Mouse (Mus musculus): ENCODE measurements at regions not wholly inside any gene's neighbourhood (a gene's known extent, or its start where the extent isn't known, plus 50 kb on each side); places are given as distances from the start of the nearest gene placed in this dataset.

GRCm38 (mm10) chr11:28692263-28693194, 108.4 kb upstream of the Ccdc85a start:
- H3K9ac ChIP-seq (replicated peaks): no peak overlapping the region
- no peak for DNase-seq (ENCODE audit: low read depth in 3 of 3, low spot score in 3 of 3)
- TF ChIP-seq EP300 (IDR thresholded peaks at IDR 0.05; ENCODE audit: low read depth) (no peak), CTCF (IDR thresholded peaks at IDR 0.05; ENCODE audit: low read depth) (no peak)
- H3K36me3 ChIP-seq (replicated peaks; ENCODE audit: control insufficient read depth, insufficient read depth, low read depth): no peaks in the 10 kb centered on the region
- no peak overlapping the region for H3K4me2 ChIP-seq (ENCODE audit: low read depth)
- no peak for ATAC-seq (ENCODE audit: insufficient read depth)
- peaks cover 0 to 7% of the 10 kb centered on the region in 2 experiments; a peak in 2 of 4 replicates for H3K4me1 ChIP-seq (replicated peaks; ENCODE audit: control insufficient read depth in 2 of 2, insufficient read depth in 2 of 2, low read length in 1 of 2)
- H3K27ac ChIP-seq: no peak overlapping the region
- no peaks in the 10 kb centered on the region for H3K9me3 ChIP-seq (ENCODE audit: control insufficient read depth, low read length)
- 23% methylated on average over 3 of the region's 3 CpGs for WGBS (ENCODE audit: insufficient replicate concordance)
- H3K4me3 ChIP-seq (ENCODE audit: insufficient read depth in 1 of 2, low read depth in 2 of 2, low read length in 2 of 2): no peak overlapping the region
- no peaks in the 10 kb centered on the region for H3K27me3 ChIP-seq (ENCODE audit: control insufficient read depth, insufficient read depth, low read length)

- 50% methylated on average over 1 of the region's 1 CpGs for WGBS (ENCODE audit: insufficient replicate concordance)
Measured at GRCm38 (mm10) chr11:28688436-28688835, 104.3 kb upstream of the Ccdc85a start.

GRCm38 (mm10) chr11:28685407-28685806, 101.3 kb upstream of the Ccdc85a start:
- H3K9me3 ChIP-seq (ENCODE audit: control insufficient read depth, low read length): no peaks in the 10 kb centered on the region
- no peaks in the 10 kb centered on the region for H3K27me3 ChIP-seq (ENCODE audit: control insufficient read depth, insufficient read depth, low read length)
- no peaks in the 10 kb centered on the region; a peak in 1 of 4 replicates for H3K4me1 ChIP-seq (replicated peaks; ENCODE audit: control insufficient read depth in 2 of 2, insufficient read depth in 2 of 2, low read length in 1 of 2)
- H3K36me3 ChIP-seq (replicated peaks; ENCODE audit: control insufficient read depth, insufficient read depth, low read depth): no peaks in the 10 kb centered on the region
- H3K9ac ChIP-seq (replicated peaks): no peak overlapping the region
- DNase-seq (ENCODE audit: low read depth in 3 of 3, low spot score in 3 of 3): peak in 2 of 3 experiments; percentile 18 to 24
- no peak overlapping the region for H3K4me2 ChIP-seq (ENCODE audit: low read depth)
- no peak overlapping the region for H3K27ac ChIP-seq
- H3K4me3 ChIP-seq (ENCODE audit: insufficient read depth in 1 of 2, low read depth in 2 of 2, low read length in 2 of 2): no peak overlapping the region
- ATAC-seq (ENCODE audit: insufficient read depth): peak; percentile 71; the same call in 1 of the 2 replicates
- TF ChIP-seq CTCF (IDR thresholded peaks at IDR 0.05; ENCODE audit: low read depth) (no peak), EP300 (IDR thresholded peaks at IDR 0.05; ENCODE audit: low read depth) (no peak)

More at GRCm38 (mm10) chr11:28688436-28688835, 104.3 kb upstream of the Ccdc85a start:
- Histone ChIP-seq H3K36me3 (replicated peaks; ENCODE audit: control insufficient read depth, insufficient read depth, low read depth) (no peaks in the 10 kb centered on the region), H3K27ac (no peak overlapping the region), H3K4me1 (replicated peaks; ENCODE audit: control insufficient read depth in 2 of 2, insufficient read depth in 2 of 2, low read length in 1 of 2) (peaks cover 0 to 6% of the 10 kb centered on the region in 2 experiments; a peak in 2 of 4 replicates), H3K9ac (replicated peaks) (no peak overlapping the region), H3K27me3 (ENCODE audit: control insufficient read depth, insufficient read depth, low read length) (no peaks in the 10 kb centered on the region), H3K4me2 (ENCODE audit: low read depth) (no peak overlapping the region), H3K4me3 (ENCODE audit: insufficient read depth in 1 of 2, low read depth in 2 of 2, low read length in 2 of 2) (no peak overlapping the region), H3K9me3 (ENCODE audit: control insufficient read depth, low read length) (no peaks in the 10 kb centered on the region)
- ATAC-seq (ENCODE audit: insufficient read depth): no peak
- TF ChIP-seq EP300 (IDR thresholded peaks at IDR 0.05; ENCODE audit: low read depth) (no peak), CTCF (IDR thresholded peaks at IDR 0.05; ENCODE audit: low read depth) (no peak)
- DNase-seq (ENCODE audit: low read depth in 3 of 3, low spot score in 3 of 3): no peak

- Histone ChIP-seq H3K4me3 (ENCODE audit: insufficient read depth in 1 of 2, low read depth in 2 of 2, low read length in 2 of 2) (no peak overlapping the region), H3K9ac (replicated peaks) (no peak overlapping the region), H3K27ac (no peak overlapping the region), H3K27me3 (ENCODE audit: control insufficient read depth, insufficient read depth, low read length) (no peaks in the 10 kb centered on the region), H3K9me3 (ENCODE audit: control insufficient read depth, low read length) (no peaks in the 10 kb centered on the region), H3K36me3 (replicated peaks; ENCODE audit: control insufficient read depth, insufficient read depth, low read depth) (no peaks in the 10 kb centered on the region), H3K4me1 (replicated peaks; ENCODE audit: control insufficient read depth in 2 of 2, insufficient read depth in 2 of 2, low read length in 1 of 2) (no peaks in the 10 kb centered on the region; a peak in 1 of 4 replicates), H3K4me2 (ENCODE audit: low read depth) (no peak overlapping the region)
- TF ChIP-seq CTCF (IDR thresholded peaks at IDR 0.05; ENCODE audit: low read depth) (no peak), EP300 (IDR thresholded peaks at IDR 0.05; ENCODE audit: low read depth) (no peak)
- no peak for ATAC-seq (ENCODE audit: insufficient read depth)
- DNase-seq (ENCODE audit: low read depth in 3 of 3, low spot score in 3 of 3): no peak
- 72% methylated on average over 3 of the region's 3 CpGs for WGBS (ENCODE audit: insufficient replicate concordance)
Measured at GRCm38 (mm10) chr11:28681311-28681710, 97.2 kb upstream of the Ccdc85a start.

- DNase-seq (ENCODE audit: low read depth in 3 of 3, low spot score in 3 of 3) (no peak), ATAC-seq (ENCODE audit: insufficient read depth) (no peak)
- H3K4me1 ChIP-seq (replicated peaks; ENCODE audit: control insufficient read depth in 2 of 2, insufficient read depth in 2 of 2, low read length in 1 of 2): no peaks in the 10 kb centered on the region
Measured at GRCm38 (mm10) chr11:28670765-28671164, 86.6 kb upstream of the Ccdc85a start.

More at GRCm38 (mm10) chr11:28670765-28671164, 86.6 kb upstream of the Ccdc85a start:
- no peaks in the 10 kb centered on the region for H3K36me3 ChIP-seq (replicated peaks; ENCODE audit: control insufficient read depth, insufficient read depth, low read depth)
- H3K27me3 ChIP-seq (ENCODE audit: control insufficient read depth, insufficient read depth, low read length): no peaks in the 10 kb centered on the region
- H3K9me3 ChIP-seq (ENCODE audit: control insufficient read depth, low read length): no peaks in the 10 kb centered on the region
- no peak overlapping the region for H3K4me3 ChIP-seq (ENCODE audit: insufficient read depth in 1 of 2, low read depth in 2 of 2, low read length in 2 of 2)
- TF ChIP-seq CTCF (IDR thresholded peaks at IDR 0.05; ENCODE audit: low read depth) (no peak), EP300 (IDR thresholded peaks at IDR 0.05; ENCODE audit: low read depth) (no peak)
- H3K9ac ChIP-seq (replicated peaks): no peak overlapping the region
- no peak overlapping the region for H3K27ac ChIP-seq
- H3K4me2 ChIP-seq (ENCODE audit: low read depth): no peak overlapping the region
